Mouse (Mus musculus): ENCODE results near the gene Trim13.

The Trim13 gene

GRCm38 (mm10) chr14:61613319-61613718, 15.3 kb downstream of the Trim13 start:
- no peak for DNase-seq (ENCODE audit: low read depth)

- no peak for DNase-seq (ENCODE audit: low read depth)
These were observed 22.3 kb downstream of the Trim13 start for GRCm38 (mm10) chr14:61620371-61620770.

DNA sequence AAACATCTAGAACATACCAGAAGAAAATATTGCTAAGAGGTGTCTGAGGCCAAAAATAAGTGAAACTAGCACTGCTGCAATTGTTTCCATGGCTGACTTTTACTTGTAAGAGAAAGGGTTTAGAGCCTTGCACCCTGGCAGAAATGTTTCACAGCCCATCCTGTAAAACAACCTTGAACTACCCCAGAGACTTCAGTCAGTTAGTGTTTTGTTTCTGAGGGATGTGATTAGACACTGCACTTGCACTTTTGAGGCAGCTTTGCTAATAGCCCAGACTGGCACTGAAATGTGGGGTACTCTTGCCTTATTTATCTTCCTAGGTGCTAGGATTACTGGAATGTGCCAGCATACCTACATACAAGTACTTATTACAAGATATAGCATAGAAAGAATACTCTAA, 37.9 kb downstream of the Trim13 start:
- no peak for DNase-seq (ENCODE audit: low read depth)

DNA sequence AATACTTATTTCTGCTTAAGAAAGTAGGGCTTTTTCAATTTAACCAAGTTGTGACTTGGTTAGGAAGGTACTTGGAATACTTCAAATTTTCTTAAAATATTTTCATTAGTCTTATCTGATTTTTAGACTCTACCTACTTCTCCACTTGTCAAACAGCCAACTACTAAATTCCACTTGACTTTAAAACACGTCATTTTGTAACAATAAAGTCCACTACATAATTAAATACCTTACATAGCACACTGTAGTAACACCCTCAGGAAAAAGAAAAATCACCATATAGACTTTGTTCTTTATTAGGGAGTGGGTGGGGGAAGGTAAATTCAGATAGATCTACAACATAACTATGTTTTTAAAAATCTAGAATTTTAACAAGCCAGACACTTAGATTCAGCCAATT, 44.6 kb downstream of the Trim13 start:
- DNase-seq (ENCODE audit: low read depth): no peak

GRCm38 (mm10) chr14:61645547-61645946, 47.5 kb downstream of the Trim13 start:
- no peak for DNase-seq (ENCODE audit: low read depth)

DNA sequence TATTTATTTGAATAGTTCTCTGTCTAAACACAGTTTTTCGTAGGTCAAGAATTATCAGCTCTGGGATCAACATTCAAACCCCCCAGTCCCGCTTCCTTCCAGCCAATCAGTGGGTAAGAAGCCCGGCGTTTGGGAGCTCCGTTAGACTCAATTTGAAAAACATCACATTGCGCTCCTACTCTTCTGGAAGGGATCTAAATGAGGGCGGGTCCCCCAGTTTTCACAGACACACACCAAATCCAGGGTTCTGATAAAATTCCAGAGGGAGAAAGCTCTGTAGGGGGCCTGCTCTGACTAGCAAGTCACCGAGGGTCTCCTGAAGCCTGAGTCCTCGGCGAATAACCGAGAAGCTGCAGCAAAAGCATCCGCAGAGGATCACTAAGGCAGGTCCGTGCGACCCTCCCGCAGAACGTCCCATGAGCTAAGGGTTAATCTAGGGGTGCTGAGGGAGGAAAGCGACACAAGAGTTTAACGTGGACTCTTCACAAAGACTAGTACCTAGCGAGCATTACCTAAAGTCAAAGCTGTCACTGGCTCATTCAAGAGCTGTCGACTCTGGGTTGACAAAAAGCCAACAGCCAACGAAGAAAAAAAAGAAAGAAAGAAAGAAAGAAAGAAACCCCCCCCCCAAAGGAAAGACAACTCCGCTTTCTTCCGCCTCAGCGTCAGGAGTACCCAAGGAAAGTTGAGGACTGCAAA, 49.3 kb downstream of the Trim13 start:
- DNase-seq (ENCODE audit: low read depth): peak; percentile 73

- no peak for DNase-seq (ENCODE audit: low read depth)
These were observed 50.0 kb downstream of the Trim13 start for GRCm38 (mm10) chr14:61647881-61648684.

- peak; percentile 99 for DNase-seq (ENCODE audit: low read depth)
These were observed 50.8 kb downstream of the Trim13 start for GRCm38 (mm10) chr14:61648685-61649504.

GRCm38 (mm10) chr14:61650291-61650960, 52.4 kb downstream of the Trim13 start:
- peak; percentile 73 for DNase-seq (ENCODE audit: low read depth)
